Mouse (Mus musculus): ENCODE measurements around the gene Rhod. TPM values are rescaled to one million over a fixed set of nuclear protein-coding genes. Genes with fewer than 3 reads are reported as not detected.

Gene Rhod
- polyA plus RNA-seq, 1 experiment from 2014 or later, result 48.0 TPM

DNA sequence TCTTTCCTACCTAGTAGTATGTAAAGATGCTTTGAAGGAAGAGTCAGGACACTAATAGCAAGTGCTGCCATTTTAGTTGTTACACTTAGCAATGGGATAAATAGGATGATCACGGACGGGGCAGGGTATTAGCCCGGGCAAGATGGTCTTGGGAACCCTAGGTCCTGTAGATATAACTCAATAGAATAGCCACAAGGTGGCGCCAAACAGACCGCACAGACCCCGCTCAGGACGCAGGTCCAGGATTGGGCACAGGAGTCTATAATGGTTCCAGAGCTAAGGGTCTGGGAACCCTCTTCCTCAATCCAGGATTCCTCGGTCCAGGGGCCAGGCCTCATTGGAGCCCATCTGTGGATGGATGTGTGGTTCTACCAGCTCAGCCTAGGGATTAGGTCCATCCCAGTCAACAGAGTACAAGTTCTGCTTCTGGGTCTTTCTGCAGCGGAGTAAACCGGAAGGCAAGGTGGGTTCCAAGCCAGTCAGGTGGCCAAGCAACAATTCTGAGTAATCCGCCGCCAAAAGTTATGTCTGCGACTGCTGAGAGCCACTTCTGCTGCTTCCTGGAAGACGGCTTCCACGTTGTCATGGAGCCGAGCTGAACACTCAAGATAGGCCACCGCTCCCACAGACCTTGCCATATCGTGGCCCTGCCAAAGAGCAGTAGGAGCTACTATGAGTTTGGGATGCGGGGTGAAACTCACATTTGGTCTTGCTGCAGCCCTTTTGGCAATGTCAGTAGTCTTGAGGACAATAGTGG is 13.4 kb downstream of the Rhod start:
- Histone ChIP-seq H3K36me3 (ENCODE audit: control insufficient read depth, insufficient read depth, low read length) (peaks cover 7% of the 10 kb centered on the region; the same call in 1 of the 2 replicates), H3K27ac (replicated peaks) (no peak overlapping the region), H3K9ac (ENCODE audit: low read length) (no peak overlapping the region), H3K9me3 (ENCODE audit: control insufficient read depth, low read length) (no peaks in the 10 kb centered on the region), H3K4me2 (replicated peaks; ENCODE audit: low read depth) (no peak overlapping the region), H3K27me3 (ENCODE audit: control insufficient read depth, insufficient read depth, low read length) (no peaks in the 10 kb centered on the region), H3K4me3 (ENCODE audit: low read depth, low read length) (no peak overlapping the region), H3K4me1 (replicated peaks; ENCODE audit: control insufficient read depth, insufficient read depth) (no peaks in the 10 kb centered on the region)
- 0 out of 2 replicates have a peak, but pooled peaks have one; percentile 39 for ATAC-seq (ENCODE audit: low FRiP score, low TSS enrichment)
- TF ChIP-seq CTCF (IDR thresholded peaks at IDR 0.05; ENCODE audit: low read depth) (peak; percentile 76), EP300 (optimal IDR thresholded peaks at IDR 0.05) (no peak)
- WGBS, result 80% methylated on average over 19 of the region's 19 CpGs
- DNase-seq (ENCODE audit: low spot score), result peak; percentile 41

- H3K4me2 ChIP-seq (replicated peaks; ENCODE audit: low read depth), result no peak overlapping the region
- ATAC-seq (ENCODE audit: low FRiP score, low TSS enrichment) (no peak), DNase-seq (ENCODE audit: low spot score) (no peak)
Measured at GRCm38 (mm10) chr19:4423021-4423420, 16.2 kb downstream of the Rhod start.

GRCm38 (mm10) chr19:4422581-4422980 is 16.7 kb downstream of the Rhod start:
- Histone ChIP-seq H3K36me3 (ENCODE audit: control insufficient read depth, insufficient read depth, low read length) (peaks cover 7% of the 10 kb centered on the region; the same call in 1 of the 2 replicates), H3K4me2 (replicated peaks; ENCODE audit: low read depth) (no peak overlapping the region), H3K27ac (replicated peaks) (no peak overlapping the region), H3K9me3 (ENCODE audit: control insufficient read depth, low read length) (no peaks in the 10 kb centered on the region), H3K4me1 (replicated peaks; ENCODE audit: control insufficient read depth, insufficient read depth) (no peaks in the 10 kb centered on the region), H3K27me3 (ENCODE audit: control insufficient read depth, insufficient read depth, low read length) (no peaks in the 10 kb centered on the region), H3K9ac (ENCODE audit: low read length) (no peak overlapping the region), H3K4me3 (ENCODE audit: low read depth, low read length) (no peak overlapping the region)
- TF ChIP-seq CTCF (IDR thresholded peaks at IDR 0.05; ENCODE audit: low read depth) (no peak), EP300 (optimal IDR thresholded peaks at IDR 0.05) (no peak)
- DNase-seq (ENCODE audit: low spot score), result no peak
- WGBS, result 90% methylated on average over 3 of the region's 3 CpGs
- no peak for ATAC-seq (ENCODE audit: low FRiP score, low TSS enrichment)

More at GRCm38 (mm10) chr19:4423021-4423420, 16.2 kb downstream of the Rhod start:
- Histone ChIP-seq H3K9me3 (ENCODE audit: control insufficient read depth, low read length) (no peaks in the 10 kb centered on the region), H3K4me1 (replicated peaks; ENCODE audit: control insufficient read depth, insufficient read depth) (no peaks in the 10 kb centered on the region), H3K4me3 (ENCODE audit: low read depth, low read length) (no peak overlapping the region), H3K36me3 (ENCODE audit: control insufficient read depth, insufficient read depth, low read length) (peaks cover 7% of the 10 kb centered on the region; the same call in 1 of the 2 replicates), H3K9ac (ENCODE audit: low read length) (no peak overlapping the region), H3K27ac (replicated peaks) (no peak overlapping the region), H3K27me3 (ENCODE audit: control insufficient read depth, insufficient read depth, low read length) (no peaks in the 10 kb centered on the region)
- TF ChIP-seq EP300 (optimal IDR thresholded peaks at IDR 0.05) (no peak), CTCF (IDR thresholded peaks at IDR 0.05; ENCODE audit: low read depth) (no peak)
- WGBS, result 82% methylated on average over 3 of the region's 3 CpGs

DNA sequence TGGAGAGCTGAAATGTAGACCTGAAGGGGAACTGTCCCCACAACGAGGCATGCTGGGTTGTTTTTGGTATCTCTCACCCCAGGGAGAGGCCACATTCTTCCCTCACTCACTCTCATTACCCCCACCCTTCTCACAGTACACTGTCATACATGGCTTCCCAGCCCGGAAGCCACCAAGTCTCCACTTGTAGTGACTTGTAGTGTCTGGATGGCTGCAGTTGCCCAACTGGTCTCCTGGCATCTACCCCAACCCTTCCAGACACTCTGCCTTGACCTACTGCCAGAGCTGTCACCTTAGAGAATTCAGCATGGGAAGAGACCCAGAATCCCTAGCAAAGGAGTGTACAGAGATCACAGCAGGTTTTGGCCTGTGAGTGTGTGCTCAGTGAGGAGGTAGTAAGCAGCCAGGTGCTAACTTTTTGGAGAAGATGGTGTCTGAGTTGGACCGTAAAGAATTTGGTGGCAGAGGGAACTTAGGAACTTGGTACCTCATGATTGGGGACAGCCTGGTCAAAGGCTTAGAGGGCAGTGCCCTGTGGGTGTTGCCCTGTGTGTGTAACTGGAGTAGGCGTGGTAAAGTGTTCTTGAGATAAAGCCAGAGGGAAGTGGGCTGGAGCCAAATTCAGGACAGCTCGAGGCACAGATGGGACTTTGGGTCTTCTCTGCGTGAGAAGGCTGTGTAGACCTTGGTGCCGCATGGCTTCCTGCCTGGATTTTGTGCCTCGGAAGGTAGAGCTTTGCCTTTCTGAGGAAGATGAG is 18.9 kb downstream of the Rhod start:
- Histone ChIP-seq H3K36me3 (ENCODE audit: control insufficient read depth, insufficient read depth, low read length) (peaks cover 4% of the 10 kb centered on the region; the same call in 1 of the 2 replicates), H3K27ac (replicated peaks) (peak overlapping the region; percentile 84), H3K9ac (ENCODE audit: low read length) (no peak overlapping the region), H3K27me3 (ENCODE audit: control insufficient read depth, insufficient read depth, low read length) (no peaks in the 10 kb centered on the region), H3K4me3 (ENCODE audit: low read depth, low read length) (no peak overlapping the region), H3K4me2 (replicated peaks; ENCODE audit: low read depth) (no peak overlapping the region), H3K4me1 (replicated peaks; ENCODE audit: control insufficient read depth, insufficient read depth) (no peaks in the 10 kb centered on the region), H3K9me3 (ENCODE audit: control insufficient read depth, low read length) (no peaks in the 10 kb centered on the region)
- 59% methylated on average over 8 of the region's 8 CpGs for WGBS
- TF ChIP-seq EP300 (optimal IDR thresholded peaks at IDR 0.05) (no peak), CTCF (IDR thresholded peaks at IDR 0.05; ENCODE audit: low read depth) (no peak)
- DNase-seq (ENCODE audit: low spot score) (peak; percentile 27), ATAC-seq (ENCODE audit: low FRiP score, low TSS enrichment) (peak; percentile 34; the same call in 1 of the 2 replicates)

DNA sequence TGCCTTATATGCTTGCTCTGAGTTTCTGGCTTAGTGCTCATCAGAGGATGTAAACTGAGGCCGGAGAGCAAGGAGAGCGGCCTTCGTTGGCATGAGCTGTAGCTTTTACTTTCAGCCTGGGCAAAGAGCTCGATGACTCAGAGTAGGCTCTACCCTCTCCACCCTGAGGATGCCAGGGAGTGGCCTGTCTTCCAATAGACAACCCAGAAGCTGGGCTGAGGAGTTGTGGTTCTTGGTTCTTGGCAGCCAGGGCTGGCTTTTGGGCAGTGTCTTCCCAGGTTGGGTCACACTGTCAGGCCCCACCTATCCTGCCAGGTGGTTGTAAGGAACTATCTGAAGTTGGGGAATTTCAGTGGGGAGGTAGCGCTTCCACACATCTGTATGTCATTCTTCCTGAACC is 19.5 kb downstream of the Rhod start:
- ATAC-seq (ENCODE audit: low FRiP score, low TSS enrichment) (peak; percentile 49), DNase-seq (ENCODE audit: low spot score) (no peak)
- Histone ChIP-seq H3K9ac (ENCODE audit: low read length) (no peak overlapping the region), H3K27me3 (ENCODE audit: control insufficient read depth, insufficient read depth, low read length) (no peaks in the 10 kb centered on the region), H3K4me3 (ENCODE audit: low read depth, low read length) (no peak overlapping the region), H3K4me1 (replicated peaks; ENCODE audit: control insufficient read depth, insufficient read depth) (no peaks in the 10 kb centered on the region), H3K4me2 (replicated peaks; ENCODE audit: low read depth) (no peak overlapping the region), H3K9me3 (ENCODE audit: control insufficient read depth, low read length) (no peaks in the 10 kb centered on the region), H3K36me3 (ENCODE audit: control insufficient read depth, insufficient read depth, low read length) (no peaks in the 10 kb centered on the region), H3K27ac (replicated peaks) (peak overlapping the region; percentile 84)
- 81% methylated on average over 5 of the region's 5 CpGs for WGBS
- TF ChIP-seq EP300 (optimal IDR thresholded peaks at IDR 0.05) (no peak), CTCF (IDR thresholded peaks at IDR 0.05; ENCODE audit: low read depth) (no peak)

DNA sequence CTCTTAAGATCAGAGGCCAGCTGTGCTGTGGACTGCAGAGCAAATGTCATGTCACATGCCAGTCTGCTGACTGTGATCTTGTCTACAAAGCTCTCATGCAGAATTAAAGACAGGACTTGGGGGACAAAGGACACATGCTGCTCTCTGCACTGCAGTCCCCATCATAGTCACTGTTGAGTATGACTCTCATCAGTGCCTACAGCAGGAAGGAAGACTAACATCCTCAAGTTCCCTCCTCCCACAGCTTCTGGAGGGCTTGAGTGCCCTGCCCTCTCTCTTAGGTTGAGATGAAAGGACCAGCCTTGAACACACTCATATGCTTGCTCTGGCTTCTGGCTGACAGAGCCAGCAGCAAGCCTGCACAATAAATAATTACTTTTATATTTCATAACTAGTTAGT is 21.5 kb downstream of the Rhod start:
- Histone ChIP-seq H3K4me2 (replicated peaks; ENCODE audit: low read depth) (no peak overlapping the region), H3K27me3 (ENCODE audit: control insufficient read depth, insufficient read depth, low read length) (no peaks in the 10 kb centered on the region), H3K9me3 (ENCODE audit: control insufficient read depth, low read length) (no peaks in the 10 kb centered on the region), H3K27ac (replicated peaks) (no peak overlapping the region), H3K36me3 (ENCODE audit: control insufficient read depth, insufficient read depth, low read length) (no peaks in the 10 kb centered on the region), H3K4me3 (ENCODE audit: low read depth, low read length) (no peak overlapping the region), H3K9ac (ENCODE audit: low read length) (no peak overlapping the region), H3K4me1 (replicated peaks; ENCODE audit: control insufficient read depth, insufficient read depth) (no peaks in the 10 kb centered on the region)
- DNase-seq (ENCODE audit: low spot score) (no peak), ATAC-seq (ENCODE audit: low FRiP score, low TSS enrichment) (no peak)
- TF ChIP-seq EP300 (optimal IDR thresholded peaks at IDR 0.05), result no peak
- no peak for TF ChIP-seq CTCF (IDR thresholded peaks at IDR 0.05; ENCODE audit: low read depth)

All from stomach, postnatal 0 days (tissue).